Mouse (Mus musculus) myocyte (in vitro differentiated cells): Measurements from ENCODE around the gene Gypa.

ENCODE experiments used
- E2F4 ChIP-seq: IDR thresholded peaks from one replicate; pipeline ENCODE4 v1.6.1; 2011; ENCODE audit warnings: mild to moderate bottlenecking, control low read depth, moderate library complexity; ENCODE audit not compliant: insufficient read depth
- POLR2A ChIP-seq: IDR thresholded peaks from one replicate; pipeline ENCODE4 v1.6.1; 2011; ENCODE audit warnings: low read depth, mild to moderate bottlenecking, control low read depth, moderate library complexity; ENCODE audit not compliant: insufficient read length
- TCF3 ChIP-seq: IDR thresholded peaks from one replicate; pipeline ENCODE4 v1.6.1; 2011; ENCODE audit warnings: low read depth, control low read depth; ENCODE audit not compliant: insufficient read length
- USF1 ChIP-seq: IDR thresholded peaks from one replicate; pipeline ENCODE4 v1.6.1; 2011; ENCODE audit warnings: low read depth, mild to moderate bottlenecking, control low read depth, moderate library complexity

DNA sequence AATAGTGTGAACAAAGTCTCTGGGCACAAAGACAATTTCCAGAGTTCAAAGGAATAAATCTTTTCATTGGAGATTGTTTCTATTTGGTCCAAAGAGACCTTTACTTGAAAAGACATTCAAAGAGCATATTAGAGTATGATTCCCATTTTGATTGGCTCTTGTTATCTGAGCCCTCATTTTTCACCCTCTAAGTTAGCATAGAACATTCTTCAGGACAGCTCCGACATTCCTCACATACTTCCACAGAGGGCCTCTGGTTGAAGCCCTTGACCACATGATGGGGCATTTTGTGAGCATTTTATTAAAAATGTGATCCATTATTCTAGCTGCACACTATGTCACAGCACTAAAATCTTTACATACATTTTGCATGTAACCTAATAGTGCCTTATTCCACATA lies 14.5 kb upstream of the Gypa start:
- TF ChIP-seq POLR2A (no peak), E2F4 (no peak), TCF3 (no peak), USF1 (no peak)
